Mouse (Mus musculus) spleen, postnatal 14 days (tissue): Measurements from ENCODE around the gene Angptl4.
"Not testable (repeated sequence)": the region's sequence is repeated elsewhere in the genome, so short reads cannot be mapped to it uniquely, and the experiment has no call there.

ENCODE experiments used
- DNase-seq, 2 experiments: peaks; one replicate each; pipeline ENCODE4 v3.0.0; 2021 to 2022; ENCODE audit warnings: low spot score in 2 of 2

Gene Angptl4

DNA sequence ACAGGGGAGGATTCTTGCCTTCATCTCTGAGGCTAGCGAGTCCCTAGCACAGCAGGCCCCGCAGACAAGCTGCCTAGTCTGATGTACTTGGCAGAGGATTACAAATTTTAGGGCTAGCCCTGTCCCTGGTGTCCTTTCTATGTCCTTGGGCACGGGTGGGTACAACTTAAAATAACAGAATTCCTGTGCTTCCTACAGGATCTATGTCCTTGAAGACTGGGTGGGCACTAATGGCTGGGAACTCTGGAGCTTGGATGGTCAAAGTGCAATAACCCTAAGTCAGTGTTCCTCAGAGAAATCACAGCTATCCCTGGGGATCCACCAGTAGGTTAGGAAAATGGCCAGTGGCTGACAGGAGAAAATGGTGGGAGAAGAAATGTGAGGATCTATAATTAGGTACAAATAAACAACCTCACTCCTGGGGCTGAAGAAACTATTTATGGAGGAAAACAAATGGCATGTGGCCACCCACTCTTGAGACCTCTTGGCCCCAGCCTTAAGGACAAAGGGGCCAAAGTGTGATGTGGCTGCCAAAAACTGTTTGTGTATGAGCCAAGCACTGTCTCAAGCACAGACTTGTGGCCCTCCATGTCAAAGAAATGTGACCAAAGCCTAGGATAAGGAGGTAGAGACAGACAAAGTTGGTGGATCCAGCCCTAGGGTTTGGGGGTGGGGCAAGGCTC, 25.4 kb downstream of the Angptl4 start:
- no peak for DNase-seq

DNA sequence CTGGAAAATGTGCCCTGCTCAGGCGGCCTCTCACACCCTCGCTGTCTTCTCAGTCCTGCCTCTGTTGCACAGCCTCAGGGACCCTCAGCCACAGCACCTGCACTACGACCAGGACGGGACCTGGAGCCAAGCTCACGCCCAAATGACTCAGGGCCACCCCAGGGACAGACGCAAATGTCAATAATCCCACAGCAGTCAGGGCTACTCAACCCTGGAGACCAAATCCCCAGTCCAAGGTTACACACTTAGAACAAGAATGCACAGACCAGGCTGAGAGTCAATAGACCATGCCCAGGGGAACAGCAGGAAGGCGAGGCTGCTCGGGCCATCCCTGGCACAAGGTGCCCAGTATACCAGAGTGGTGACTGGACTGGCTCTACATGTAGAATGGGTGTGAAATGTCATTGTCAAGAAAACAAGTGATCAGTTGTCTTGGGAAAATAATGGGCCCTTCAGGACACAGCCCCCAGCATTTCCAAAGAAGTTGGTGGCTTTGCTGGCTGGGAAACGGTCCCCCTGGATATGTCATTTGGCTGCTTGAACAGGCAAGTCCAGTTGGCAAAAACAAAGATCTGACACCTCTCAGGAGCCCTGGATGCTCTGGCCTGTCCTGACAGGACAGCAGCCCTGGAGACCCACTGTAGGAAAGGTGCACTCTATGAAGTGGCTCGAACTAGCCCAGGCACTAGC, 26.1 kb downstream of the Angptl4 start:
- no peak for DNase-seq

DNA sequence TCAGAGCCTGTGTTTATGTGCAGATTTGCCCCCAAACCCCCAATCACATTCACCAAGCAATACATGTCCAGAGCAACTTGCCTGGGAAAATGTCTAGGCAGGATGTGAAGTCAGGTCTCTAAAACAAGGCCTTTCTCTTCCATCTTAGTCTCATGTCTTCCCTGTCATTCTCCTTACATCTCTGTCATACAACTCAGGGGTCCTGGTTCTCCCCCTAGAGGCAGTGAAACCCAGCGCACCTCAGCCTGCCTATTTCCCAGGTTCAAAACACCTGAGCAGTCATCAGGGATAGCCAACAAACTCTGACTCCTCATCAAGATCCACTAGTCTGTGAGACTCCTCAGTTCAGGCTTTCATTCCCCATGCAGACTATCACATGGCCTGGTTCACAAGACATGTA, 27.0 kb downstream of the Angptl4 start:
- no peak for DNase-seq

DNA sequence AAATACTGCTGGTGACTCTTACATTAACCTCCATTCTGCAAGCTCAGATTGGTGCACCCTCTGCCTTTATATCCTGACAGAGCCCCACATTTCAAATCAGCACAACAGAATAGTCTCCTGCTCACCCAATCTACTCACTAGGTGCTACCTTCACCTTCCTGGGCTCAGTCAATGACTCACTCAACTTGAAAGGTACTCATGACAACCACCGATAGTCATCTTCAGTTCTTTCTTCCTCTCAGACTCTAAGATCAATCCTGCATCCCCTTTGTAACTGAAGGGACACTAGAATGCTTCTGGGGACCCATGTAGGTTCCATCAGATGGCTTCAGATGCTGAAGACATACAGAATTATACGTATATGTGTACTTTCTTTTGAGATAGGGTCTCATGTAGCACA, 29.3 kb downstream of the Angptl4 start:
- no peak for DNase-seq

DNA sequence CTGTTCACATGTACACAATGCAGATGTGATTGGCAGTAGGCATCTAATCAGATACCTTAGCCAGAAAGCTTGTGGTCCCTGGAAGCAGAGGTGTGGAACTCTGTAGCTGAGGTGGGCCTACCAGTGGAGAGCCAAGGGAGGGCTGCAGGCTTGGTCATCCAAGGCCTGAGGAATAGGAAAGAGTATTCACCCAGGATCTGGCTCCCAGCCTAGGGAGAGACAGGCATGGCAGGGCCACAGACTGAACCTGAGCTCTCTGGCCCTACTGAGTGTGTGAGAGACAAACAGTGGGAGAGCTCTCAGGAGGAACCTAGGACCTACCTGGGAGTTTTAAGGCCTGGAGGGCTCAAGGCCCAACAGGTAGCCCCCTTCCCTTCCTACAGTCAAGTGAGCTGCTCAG, 30.4 kb downstream of the Angptl4 start:
- DNase-seq: no peak

DNA sequence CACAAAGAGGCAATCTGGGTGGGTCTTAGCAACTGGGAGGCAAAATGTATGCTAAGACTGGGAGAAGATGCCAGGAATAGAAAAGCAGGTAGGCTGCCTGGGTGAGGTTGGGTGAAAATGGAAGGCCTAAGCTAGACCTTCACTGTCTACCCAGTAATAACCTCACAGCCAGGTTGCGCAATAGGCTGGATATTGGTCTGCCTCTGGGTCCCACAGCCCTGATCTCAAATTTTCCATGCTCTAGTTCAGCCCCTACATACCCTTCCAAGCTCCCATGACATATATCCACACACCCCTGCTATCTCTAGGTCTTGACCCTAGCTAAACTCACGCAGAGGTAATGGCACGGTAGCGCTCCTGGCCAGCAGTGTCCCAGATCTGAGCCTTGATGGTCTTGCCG, 32.2 kb downstream of the Angptl4 start:
- no peak for DNase-seq

DNA sequence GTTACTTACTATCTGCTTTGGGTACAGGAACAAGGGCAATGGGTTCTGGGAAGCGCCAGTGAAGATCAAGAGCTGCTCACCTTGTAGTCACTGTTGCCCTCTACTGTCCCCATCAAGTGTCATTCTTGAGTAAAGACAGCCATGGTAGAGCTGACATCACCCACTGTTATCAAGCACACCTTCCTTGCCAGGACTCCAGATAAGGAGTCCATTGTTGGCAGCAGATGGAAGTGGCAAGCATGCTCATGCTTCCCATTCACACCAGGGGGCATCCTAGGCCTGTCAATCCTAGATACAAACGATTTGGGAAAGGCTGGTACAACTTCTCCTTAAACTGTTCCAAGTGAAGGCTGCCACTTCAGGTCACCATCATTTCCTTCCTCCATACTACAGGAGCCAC, 35.6 kb downstream of the Angptl4 start:
- DNase-seq: no peak

DNA sequence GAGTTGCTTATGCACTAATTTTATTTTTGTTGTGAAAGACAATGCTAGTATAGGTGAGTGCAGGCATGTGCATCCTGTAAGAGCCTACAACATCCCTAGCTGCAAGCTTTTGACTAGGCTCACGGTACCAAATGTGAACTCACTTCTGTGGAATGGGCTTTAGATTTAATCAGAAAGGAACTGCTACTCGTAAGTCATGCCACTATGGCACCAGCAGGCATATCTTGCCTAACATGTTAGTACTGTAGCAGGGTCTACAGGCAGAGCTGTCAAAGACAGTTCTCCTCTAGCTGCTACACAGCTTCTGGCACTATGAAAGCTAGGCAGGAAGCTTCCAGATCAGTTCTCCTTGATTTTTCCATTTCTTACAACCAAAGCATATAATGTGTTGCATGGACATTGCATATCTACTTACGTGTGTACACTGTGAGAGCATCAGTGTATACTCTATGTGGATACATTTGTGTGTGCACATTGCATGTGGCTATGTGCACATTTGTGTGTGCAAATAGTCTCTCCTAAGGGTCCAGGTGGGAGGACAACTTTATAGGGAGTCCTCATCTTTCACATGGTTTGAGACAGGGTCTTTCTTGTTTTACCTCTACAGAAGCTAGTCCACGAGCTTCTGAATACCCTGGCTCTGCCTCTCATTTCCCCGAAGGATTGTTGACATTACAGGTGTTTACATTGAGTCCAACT, 36.8 kb downstream of the Angptl4 start:
- DNase-seq: no peak

DNA sequence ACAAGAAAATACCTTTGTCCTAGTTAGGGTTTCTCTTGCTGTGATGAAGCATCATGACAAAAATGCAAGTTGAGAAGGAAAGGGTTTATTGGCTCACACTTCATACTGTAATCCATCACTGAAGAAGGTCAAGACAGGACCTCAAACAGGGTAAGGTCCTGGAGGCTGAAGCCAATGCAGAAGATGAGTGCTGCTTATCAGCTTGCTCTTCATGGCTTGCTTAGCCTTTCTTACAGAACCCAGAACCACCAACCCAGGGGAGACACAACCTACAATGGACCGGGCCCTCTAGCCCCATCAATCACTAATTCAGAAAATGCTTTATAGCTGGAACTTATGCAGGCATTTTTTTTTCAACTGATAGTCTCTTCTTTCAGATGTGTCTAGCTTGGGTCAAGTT, 39.2 kb downstream of the Angptl4 start:
- no peak for DNase-seq

DNA sequence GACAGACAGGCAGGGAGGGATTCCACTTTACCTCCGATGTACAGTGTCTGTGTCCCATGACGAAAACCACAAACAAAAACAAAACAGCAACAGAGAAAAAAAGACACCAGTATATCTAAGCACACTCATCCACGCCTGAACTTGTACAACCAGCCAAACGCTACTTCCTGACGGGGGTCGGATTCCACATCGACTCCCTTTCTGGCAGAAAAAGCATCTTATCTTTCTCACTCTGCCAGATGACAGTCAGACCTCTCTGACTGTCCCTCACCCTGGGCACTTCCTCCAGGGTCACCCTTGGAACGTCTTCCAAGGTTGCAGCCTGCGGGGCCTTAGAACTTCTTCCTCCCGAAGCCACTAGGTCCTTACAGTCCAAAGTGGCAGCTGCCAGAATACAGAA, 48.1 kb downstream of the Angptl4 start:
- DNase-seq: not testable (repeated sequence)

DNA sequence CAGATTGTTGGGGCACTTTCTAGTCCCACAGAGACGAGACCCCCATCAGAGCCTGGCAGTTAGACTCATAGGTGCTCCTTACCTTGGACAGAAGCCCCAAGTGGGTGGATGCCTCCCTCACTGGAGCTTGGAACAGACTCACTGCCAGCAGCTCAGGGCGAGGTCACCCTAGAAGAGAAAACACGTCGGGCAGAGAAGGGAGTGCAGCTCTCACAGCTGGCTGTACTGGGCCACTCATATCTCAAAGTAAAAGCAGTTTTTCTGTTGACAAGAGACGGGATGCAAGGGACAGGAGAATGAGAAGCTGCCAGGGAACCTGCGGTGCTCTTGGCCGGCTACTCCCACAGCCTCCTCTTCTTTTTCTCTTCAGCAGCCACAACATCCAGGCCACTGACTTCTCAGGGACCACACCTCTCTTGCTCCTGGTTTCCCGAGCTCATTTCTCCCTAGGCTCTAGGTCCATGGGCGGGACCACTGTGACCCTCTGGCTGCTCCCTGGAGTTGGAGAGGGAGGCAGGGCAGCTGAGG, 49.0 kb downstream of the Angptl4 start:
- not testable (repeated sequence) for DNase-seq

DNA sequence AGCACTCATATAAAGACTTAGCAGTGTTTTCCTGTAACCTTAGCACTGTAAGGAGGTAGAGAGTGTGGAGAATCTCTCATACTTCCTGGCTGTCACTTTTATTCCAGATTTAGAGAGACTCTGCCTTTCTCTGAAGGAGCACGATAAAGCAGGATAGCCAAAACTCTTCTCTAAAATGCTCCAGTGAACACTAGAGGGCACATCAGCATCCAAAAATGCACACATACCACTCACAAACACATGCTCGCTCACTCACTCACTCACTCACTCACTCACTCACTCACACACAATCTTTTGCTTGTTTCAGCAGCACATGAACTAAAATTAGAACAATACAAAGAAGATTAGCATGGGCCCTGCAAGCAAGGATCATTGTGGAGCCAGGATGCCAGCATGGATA, 52.4 kb downstream of the Angptl4 start:
- no peak for DNase-seq

DNA sequence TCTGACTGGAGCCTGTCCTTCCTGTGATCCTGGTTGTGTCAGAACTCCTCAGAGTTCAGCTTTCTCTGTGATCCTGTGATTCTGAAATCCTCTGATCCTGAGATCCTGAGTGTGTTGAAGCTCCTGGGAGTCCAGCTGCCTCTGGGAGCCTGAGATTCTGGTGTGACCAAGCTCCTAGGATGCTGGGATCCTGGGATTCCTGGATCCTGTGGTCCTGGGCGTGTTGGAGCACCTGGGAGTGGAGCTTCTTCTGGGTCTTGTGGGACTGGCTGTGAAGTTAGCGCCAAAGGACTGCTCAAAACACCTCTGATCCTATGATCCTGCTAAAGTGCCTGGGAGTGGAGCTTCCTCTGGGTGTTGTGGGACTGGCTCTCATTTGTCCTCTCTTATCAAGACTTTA, 53.2 kb downstream of the Angptl4 start:
- DNase-seq: no peak
